Mouse (Mus musculus) naive thymus-derived CD4-positive, alpha-beta T cell, adult 2 months (primary cell): ENCODE results near the gene Pax1.

Experiments used
- DNase-seq: peaks from one replicate; pipeline ENCODE4 v3.0.0-alpha.2; 2011; ENCODE audit warnings: low read depth

The Pax1 gene

GRCm38 (mm10) chr2:147361581-147361980 lies at the start of gene Pax1:
Gene Pax1 (plus strand): TSS chr2:147361925.
- DNase-seq: no peak

DNA sequence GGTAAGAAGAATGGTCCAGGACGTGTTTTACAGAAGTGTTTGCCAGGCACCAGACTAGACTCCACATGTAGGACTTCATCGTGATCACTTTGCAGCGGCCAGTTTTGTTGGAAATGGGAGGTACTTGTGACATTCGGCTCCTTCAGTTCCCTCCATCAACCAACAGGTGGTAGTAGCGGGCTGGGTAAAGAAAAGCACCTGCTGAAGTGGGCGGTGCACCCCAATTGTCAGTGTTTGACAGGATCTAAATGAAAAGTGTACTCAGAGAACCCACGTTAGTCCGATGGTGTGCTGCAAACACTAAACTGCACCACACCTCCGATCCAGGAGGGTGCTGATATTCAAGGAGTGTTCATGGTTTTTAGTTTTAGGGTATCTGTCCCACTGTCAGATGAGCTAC lies 40.7 kb upstream of the Pax1 start:
- no peak for DNase-seq

DNA sequence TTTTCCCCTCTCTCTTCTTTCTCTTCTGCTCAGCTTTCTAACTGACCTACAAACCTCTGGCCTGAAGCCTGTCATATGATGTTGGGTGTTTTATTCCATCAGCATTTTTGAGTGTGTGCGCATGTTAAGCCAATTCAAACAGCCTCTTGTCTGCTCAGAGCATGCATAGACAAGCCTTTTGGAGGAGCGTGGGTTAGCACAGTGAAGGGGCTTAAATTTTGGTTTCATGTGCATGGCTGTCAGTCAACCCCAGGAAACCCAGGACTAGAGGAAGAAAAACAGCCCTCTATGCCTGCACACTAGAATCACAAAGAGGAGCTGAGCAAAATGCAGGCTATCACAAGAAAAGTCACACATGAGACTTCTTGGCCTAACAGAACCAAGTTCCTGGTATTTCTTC lies 36.5 kb upstream of the Pax1 start:
- DNase-seq: no peak

DNA sequence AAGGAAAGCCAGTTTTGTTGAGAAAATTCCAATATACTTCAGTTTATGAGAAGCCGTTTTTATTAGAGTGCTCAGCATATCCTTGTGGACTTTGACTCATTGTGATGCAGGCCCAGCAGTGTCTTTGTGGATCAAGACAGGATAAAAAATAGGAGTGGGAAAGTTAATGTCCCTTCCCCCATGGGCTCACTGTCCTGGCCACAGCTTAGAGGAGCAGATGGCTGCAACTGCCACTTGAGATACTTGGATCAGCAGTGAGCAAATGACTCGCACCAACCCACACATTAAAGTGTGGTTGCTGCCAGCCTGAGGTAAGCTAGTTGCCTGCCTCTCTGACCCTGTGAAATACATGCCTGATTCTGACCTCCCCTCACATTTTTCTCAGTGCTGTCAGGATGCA lies 29.0 kb upstream of the Pax1 start:
- no peak for DNase-seq

DNA sequence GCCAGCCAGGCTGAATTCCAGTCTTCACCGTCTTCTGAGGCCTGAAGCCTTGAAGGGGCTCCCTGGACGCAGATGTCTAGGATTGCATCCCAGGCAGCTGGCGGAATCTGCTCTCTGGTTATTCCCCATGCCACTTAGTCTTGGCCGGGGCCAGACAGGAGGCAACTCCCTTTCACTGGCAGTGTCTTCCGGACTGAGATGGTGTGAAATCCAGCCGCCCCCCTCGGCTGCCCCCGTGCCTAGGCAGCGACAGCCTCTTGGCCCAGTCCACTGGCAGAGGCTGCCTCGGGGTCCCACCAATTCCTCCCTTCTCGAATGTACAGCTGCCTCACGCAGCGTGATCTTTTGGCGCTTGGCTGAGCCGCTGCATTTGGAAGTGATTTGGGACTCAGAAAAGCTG lies 23.0 kb upstream of the Pax1 start:
- DNase-seq: no peak

DNA sequence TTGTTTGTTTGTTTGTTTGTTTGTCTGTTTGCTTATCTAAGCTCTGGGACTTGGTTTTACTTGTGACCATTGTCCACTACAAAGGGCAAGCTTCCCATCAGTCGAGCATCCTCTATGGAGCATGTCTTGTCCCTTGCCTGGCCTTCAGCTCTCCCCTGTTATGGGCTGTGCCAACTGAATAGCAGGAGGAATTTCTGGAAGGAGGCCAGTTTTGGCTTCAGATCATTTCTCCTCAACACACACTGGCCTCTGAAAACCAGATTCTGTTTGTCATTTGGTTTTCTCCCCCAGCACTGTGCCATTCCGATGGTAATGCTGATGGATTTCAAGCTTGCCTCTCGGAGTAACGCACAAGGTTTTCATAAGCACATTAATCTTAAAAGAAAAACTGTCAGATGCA lies 21.9 kb upstream of the Pax1 start:
- DNase-seq: no peak

DNA sequence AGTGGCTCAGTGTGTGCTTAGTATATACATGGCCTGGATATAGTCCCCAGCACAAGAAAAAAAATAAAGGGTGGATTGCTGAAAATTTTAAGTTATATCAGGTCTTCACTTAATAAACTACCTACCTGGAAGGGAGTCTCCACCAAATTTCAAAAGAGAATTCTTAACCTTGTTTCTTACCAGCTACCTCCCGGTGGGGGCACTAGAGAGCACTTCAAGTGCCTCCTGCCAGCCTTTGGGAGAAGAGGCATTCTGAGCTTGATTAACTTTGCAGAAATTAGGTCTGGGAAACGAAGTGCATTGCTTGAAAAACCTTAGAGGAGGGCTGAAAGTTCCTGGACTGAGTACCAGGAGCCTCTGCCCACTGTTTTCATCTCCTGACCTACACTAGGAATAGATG lies 19.5 kb upstream of the Pax1 start:
- DNase-seq: no peak

DNA sequence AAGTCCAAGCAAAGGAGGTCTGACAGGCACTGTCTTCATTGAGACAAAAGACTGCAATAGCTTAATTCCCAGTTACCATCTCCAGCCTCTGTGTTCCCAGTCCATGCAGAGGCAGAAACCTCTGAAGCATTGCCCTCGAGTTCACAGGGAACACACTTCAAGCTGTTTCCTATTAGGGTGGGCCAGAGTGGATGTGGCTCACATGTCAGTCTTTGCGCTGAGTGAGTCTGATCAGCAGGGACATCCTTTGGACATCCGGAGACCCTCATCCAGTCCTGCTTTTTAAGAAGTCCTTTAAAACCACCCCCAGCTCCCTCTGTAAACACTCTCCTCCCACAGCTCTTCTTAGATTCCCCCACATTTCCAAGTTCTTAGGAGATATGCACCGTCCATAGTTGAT lies 2.0 kb upstream of the Pax1 start:
- DNase-seq: no peak

- DNase-seq: no peak
These were observed 1.3 kb upstream of the Pax1 start for GRCm38 (mm10) chr2:147360401-147360800.

DNA sequence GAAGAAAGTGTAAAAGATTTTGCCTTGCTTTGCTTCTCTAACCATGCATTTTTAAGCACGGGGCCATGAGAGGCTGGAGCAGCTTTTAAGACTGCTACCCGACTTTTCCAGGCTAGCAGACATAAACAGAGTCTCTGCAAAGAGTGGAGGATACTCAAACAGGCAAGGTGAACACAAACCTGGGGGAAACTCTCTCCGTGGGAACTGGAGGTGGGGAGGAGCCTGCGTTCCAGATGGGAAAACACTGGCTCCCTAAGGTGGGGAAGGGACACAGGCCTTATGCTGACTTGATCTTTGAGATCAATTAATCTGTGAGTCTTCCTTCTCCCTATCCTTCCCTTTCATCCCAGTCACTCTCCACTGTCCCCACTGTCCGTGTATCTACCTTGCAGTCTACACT lies 869 bp upstream of the Pax1 start:
- DNase-seq: no peak

DNA sequence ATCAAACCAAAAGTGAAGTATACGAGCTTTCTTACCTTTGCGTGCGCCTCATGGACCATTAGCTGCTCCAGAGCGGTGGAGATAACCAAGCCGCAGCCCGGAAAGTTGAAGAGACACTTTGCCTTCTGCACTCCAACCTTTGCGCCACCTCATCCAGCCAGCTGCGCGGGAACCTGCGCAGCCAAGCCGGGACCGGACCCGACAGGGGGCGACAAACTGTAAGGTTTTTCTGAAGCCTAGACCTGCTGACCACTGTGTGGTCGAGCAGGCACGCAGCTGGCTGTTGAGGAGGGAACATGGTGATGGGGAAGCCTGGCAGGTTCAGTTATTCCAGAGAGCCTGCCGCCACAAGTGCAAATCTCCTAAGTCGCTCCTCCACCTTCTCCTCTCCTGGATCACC lies 591 bp downstream of the Pax1 start:
- DNase-seq: no peak

DNA sequence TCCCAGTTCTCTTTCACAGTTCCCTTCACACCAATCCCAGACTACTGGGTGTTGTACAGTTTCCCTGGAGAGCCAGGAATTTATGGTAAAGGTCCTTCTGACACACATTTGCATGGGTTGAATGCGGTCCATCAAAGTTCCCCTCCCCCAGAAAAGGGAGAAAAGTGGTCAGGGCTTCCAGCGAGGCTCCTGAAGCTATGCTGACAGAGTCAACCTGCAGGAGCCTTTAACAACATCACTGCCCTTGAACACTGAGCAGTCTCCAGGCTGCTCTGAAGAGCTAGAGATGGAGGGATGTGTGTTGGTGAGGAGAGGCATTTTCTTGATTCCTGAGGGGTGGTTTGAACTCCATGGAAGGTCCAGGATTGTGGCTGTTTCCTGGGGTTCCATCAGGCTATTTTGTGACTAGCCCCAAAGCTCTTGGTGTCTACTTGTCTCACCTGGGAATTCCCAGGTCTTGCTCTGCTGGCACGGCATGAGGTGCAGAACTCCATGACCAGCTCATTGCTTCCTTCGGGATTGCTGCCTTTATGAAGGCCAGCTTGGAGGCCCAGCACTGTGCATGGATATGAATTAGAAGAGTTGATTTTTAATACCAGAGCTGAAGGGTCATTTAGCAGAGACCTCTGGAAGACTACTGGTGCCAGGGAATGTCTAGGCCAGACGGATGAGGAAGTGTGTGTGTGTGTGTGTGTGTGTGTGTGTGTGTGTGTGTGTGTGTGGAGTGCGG lies 1.8 kb downstream of the Pax1 start:
- DNase-seq: no peak

DNA sequence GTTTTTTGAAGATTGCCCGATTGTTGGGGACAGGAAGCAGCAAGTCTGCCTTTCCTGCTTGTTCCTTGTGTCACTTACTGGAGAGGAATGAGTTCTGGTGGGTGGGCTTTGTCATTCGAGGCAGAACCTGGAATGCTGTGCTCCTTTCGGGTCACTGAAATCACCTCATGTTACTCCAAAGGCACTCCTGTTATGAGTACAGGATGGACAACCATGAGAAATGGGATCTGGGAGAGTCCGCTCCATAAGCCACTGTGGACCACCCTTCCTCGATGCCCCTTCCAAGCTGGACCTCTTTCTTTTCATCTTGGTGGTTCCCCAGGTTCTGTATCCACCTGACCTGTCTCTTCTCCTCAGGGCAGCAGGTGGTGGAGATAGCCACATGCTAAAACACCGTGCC lies 2.5 kb downstream of the Pax1 start:
- DNase-seq: no peak

DNA sequence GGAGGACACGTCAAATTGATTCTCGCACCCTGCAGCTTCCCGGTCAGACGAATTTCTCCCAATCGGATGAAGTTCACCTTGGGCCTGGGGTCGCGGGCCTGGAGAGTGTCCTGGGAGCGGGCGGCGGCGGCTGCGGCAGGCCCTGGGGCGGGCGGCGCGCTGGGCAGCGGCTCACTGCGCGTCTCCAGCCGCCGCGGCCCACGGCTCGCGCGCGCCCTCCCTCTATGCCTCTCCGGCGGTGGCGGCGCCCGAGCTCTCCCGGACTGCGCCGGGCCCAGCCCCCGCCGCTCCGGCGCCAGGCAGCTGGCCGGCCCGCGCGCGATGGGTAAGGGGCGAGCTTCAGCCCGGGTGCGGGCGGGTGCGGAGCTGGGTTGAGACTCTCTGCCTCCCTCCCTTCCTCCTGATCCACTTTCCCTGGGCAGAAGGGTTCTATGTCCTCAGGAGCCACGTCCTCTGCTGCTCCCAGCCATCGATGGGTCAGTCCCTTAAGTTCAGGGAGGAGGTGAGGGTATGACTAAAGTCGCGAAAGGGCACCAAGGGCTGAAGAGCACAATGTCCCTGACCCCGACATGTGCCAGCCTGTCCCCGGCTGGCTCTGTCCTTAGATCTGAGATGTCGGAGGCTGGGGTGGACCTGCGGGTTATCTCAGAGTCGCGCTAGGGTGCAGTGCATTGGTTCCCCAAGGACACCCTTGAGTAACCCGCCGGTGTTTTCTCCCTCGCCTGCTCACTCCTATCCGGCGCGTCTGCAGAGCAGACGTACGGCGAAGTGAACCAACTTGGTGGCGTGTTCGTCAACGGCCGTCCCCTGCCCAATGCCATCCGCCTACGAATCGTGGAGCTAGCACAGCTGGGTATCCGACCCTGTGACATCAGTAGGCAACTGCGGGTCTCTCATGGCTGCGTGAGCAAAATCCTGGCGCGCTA lies 3.5 kb downstream of the Pax1 start:
- no peak for DNase-seq

DNA sequence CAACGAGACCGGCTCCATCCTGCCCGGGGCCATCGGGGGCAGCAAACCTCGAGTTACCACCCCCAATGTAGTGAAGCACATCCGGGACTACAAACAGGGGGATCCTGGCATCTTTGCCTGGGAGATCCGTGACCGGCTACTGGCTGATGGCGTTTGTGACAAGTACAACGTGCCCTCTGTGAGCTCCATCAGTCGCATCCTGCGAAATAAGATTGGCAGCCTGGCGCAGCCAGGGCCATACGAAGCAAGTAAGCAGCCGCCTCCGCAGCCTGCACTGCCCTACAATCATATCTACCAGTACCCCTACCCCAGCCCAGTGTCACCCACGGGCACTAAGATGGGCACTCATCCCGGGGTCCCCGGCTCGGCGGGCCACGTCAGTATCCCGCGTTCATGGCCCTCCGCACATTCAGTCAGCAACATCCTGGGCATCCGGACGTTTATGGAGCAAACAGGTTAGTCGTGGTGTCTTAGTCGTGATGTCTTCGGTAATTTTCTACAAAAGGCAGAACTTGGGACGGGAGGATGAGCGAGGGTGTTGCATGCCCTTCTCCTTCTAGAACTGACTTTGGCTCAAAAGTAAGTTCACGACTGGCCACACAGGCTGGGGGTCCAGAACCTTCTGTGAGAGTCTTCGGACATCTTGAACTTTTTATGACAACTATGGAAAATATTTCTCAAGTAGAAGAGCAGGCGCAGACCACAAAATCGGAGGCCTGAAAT lies 4.3 kb downstream of the Pax1 start:
- no peak for DNase-seq

GRCm38 (mm10) chr2:147367246-147367820 lies 5.6 kb downstream of the Pax1 start:
- DNase-seq: no peak

DNA sequence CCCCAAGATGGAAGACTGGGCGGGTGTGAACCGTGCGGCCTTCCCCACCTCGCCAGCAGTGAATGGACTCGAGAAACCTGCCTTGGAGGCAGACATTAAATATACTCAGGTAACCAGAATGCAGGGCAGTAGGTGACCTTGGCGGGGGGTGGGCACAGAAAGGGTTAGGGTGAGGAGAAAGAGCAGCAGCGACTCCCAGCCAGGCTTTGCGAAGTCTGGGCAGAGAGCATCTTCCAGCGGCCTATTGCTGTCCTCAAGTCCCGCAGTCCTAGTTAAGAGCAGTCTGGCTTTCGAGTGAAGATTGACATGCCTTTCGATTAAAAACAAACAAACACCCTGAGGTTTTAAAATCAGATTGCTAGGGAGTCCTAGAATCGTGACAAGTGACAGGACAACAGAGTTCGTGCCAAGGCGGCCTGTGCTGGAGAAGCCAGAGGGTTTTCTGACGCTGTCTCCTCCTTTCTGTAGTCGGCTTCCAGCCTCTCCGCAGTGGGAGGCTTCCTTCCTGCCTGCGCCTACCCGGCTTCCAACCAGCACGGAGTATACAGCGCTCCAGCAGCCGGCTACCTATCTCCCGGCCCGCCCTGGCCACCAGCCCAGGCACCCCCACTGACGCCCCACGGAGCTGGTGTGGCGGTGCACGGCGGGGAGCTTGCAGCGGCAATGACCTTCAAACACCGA lies 6.3 kb downstream of the Pax1 start:
- no peak for DNase-seq

DNA sequence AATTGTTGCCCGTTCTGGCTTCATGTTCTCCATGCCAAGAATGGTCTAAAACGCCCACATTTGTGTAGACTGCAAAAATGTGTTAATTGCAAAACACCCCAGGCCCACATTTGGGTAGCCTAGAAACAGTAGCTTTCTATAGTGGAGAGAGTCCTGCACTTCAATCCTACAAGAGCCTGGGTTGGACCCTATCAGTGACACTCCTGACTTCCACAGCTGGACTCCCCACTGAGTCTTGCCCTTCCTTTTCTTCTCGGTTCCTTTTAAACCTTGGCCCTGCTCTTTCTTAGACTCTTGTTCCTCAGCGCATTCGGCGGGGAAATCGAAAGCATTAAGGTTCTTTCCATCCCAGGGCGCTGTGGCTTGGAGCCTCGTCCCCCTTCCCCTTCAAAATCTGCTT lies 7.8 kb downstream of the Pax1 start:
- DNase-seq: no peak

DNA sequence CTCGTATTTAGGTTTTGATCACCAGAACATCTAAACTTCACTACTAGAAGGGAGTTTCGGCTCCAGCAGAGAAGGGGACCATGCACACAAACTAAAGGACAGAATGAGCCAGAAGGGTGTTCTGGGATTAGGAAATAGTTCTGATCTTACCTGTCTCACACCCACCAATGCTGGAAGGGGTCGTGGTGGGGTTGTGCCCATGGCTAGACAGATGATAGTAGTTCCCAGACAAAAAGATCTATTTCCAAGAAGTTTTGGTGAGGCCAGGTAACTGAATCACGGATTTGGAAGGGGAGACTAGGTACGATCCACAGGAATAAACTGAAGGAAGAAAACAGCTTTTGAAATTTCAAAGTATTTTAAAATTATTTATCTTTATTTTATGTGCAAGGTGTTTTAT lies 8.4 kb downstream of the Pax1 start:
- DNase-seq: no peak

DNA sequence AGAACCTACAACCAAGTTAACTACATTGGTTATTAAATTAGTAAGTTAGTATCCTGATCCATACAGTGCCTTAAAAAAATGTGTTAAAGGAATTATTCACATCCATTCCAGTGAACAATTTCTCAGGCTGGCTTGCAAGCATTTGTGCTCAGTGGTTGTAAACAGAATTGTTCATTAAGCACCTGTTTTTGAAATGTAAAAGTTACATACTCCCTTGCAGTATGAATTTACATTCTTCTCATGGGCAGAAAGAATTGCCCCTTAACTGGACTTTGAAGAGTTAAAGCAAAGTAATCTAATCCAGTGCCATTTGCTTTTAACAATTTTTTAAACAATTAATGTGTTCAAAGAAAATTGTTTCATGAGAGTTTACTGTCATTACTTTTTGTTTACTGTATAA lies 9.6 kb downstream of the Pax1 start:
- no peak for DNase-seq

DNA sequence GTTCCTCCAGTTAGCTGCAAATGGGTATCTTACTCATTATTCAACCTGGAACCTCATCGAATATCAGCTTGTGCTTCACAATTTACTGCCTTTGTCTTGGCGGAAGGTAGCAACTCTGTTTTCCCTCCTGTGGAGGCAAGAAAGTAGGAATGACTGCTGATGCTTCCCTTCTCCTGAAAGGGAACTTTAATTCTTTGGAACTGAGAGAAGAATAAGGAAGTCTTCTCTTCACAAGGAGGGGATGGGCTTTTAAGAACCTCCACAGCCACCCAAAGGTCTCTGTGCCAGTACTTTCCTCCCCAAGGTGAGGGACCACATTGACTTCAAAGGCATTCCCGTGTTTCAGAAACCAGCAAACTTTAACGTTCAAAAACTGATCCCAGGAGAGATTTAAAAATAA lies 10.1 kb downstream of the Pax1 start:
- no peak for DNase-seq
